Mouse (Mus musculus) heart, postnatal 14 days (tissue): Measurements from ENCODE around the gene Myo7a. TPM values are rescaled to one million over a fixed set of nuclear protein-coding genes. Genes with fewer than 3 reads are reported as not detected.
A peak's percentile ranks its signal among the peaks of the same experiment; 100 is the strongest.

Experiments used
- DNase-seq, 2 experiments: peaks; one replicate each; pipeline ENCODE4 v3.0.0; 2021 to 2022
- intact Hi-C: fragments of 180-260 bp; cut with DNase I; formaldehyde crosslinking; loops from one replicate; pipeline ENCODE4 v1.15.1; 2025
- total RNA-seq, 2 experiments: library from RNA; stranded (reverse); gene quantifications; 2 replicates each; pipeline ENCODE4 v1.2.3; 2021

Myo7a gene
- total RNA-seq, 2 experiments from 2014 or later, result 5.4 to 6.3 TPM

DNA sequence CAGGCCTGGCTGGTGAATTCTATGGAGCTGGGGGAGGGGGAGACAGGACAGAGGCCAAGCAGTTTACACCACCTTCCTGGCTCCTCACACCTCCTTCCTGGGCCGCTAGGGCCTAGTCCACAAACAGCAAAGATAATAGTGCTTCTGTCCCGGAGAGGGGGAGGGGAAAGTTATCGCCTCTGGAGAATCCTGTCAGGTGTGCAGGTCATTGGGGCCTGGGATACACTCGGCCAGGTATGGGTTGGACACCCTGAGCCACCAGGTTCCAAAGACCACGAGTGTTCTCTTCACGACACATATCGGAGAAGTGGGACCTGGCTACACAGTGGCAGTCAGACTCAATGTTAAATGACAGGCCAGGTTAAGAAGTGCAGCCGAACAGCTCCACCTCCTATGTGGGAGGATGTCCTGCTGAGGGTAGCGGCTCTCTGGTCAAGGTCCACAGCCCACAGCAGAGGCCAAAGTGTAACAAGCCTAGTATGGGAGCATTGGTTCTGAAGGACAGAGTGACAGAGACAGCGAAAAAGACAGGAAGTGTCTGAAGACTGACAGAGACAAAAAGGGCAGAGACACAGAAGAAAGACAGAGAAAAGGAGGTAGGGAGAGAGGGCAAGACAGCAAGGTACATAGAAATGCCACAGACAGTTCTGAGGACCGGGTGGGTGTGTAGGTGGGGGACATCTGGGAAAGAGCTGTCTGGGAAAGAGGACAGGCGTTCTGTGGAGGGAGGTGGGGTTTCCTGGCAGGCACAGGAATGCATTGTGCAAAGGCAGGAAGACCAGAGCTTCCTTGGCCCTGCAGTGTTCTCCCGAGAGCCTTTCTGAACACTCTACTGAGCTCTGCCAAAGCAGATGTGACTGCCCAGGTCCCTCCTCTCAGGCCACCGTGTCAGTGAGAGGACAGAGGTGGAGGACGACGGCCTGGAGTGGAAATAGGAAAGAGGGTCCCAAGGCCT is 14.6 kb downstream of the Myo7a start:
- DNase-seq, result peak; percentile 25 to 32
- intact Hi-C loops, result loop anchor here (1.0 kb wide), 1 partner anchor 15 kb away; the partner anchor contains the start of gene Myo7a

DNA sequence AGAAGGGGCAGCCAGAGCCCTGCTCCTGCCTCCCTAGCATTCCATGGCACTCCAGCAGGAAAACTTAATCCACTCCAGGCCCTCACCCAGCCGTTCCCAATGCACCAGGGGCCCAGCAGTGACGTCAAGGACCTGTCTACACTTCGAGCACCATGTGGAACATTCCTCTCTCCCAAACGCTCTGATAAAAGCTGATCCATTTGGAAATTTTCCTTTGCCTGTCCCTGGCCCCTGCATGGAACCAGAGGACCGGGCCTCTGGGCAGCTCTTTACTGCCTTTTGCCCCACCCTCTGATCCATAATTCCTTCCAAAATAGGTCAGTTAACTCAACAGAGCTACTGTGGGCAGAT is 15.4 kb downstream of the Myo7a start:
- intact Hi-C loops, result loop anchor here (1.0 kb wide), 1 partner anchor 15 kb away; the partner anchor contains the start of gene Myo7a
- peak in 1 of 2 experiments; percentile 23 for DNase-seq

DNA sequence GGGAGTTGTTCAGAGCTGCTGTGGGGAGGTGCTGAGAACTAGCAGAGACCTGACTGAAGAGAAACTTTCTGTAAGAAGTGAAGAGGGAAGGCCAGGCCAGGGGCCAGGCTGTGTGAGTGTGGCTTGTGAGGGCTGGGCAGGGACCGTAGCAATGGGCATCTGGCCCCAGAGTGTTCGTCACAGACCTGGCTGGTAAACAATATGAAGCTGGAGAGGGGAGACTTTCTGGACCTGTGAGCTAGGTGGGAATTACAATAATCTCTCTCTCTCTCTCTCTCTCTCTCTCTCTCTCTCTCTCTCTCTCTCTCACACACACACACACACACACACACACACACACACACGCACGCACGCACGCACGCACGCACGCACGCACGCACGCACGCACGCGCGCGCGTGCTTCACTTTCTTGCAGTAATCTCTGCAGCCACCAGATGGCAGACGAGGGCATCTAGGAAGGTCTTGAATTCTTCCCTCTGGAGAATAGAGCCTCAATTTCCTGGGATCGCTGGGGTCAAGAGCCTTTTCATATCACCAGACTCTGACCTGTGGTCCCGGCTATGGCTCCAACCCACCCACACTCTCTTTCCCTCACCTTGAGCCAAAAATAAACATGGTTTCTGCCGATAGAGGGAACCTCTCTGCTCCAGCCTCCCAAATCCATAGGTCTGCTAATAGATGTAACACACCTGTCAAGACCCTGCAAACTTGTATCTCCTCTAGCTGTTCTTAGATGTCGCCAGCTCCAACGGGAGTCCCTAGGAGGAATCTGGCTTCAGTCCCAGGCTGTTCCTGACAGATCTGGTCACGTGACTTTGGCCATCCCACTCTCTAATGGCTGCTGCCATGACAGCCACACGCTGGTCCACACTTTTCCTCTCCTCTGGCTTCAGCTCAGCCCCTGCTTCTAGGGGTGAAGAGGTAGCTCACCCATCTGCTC is 16.1 kb downstream of the Myo7a start:
- intact Hi-C loops, result no loop called here
- peak; percentile 83 to 92 for DNase-seq

DNA sequence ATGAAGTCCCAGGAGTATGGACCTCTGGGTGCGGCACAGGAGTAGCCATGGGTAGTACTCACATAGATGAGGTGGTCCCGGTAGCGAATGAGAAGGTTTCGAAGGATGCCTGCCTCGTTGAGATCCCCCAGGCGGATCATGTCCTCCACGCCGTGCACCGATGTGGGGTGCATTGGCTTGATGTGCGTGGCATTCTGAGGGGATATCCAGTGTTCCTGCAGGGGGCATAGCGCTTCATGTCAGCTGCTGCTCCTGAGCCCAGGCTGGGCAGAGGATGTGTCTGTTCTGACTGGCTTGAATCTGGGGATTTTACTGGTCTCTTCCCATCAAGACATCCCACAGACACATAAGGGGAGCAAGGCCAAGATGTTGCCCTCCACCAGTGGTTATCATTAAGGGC is 16.8 kb downstream of the Myo7a start:
- intact Hi-C loops, result no loop called here

DNA sequence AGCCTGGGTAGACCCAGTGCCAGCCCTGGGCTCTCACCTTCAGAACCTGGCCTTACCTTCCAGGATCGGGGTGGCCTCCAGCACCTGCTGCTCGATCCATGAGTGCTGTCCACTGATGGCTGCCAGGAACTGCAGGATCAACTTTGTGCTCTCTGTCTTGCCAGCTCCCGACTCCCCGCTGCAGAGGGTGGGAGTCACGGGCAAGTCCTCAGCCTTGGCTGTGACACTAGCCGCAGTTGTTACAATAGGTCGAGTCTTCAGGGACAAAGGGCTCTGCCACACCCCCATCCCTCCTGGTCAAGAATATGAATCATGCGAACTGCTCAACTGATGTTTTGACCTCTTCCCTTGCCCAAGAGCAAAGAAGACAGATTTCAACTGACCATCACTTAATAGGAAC is 21.8 kb downstream of the Myo7a start:
- intact Hi-C loops, result no loop called here
- no peak for DNase-seq

More for the DNA sequence above, 16.8 kb downstream of the Myo7a start:
- DNase-seq, result no peak

DNA sequence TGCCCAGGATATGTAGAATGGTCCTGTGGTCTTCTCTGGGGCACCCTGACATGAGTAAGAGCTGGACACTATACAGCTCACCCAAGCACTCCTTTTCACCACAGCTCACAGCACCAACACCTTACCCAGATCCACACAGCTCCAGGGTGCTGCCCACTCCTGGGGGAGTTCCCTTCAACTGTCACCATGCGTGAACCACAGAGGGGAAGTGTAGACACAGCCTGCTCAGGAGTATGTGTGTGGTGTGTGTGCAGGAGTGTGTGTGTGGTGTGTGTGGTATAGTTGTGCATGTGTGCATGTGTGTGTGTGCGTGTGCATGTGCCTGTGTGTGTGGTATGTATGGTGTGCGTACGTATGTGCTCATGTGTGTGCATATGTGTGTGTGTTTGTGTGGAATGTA is 23.5 kb downstream of the Myo7a start:
- intact Hi-C loops, result no loop called here
- DNase-seq, result no peak

DNA sequence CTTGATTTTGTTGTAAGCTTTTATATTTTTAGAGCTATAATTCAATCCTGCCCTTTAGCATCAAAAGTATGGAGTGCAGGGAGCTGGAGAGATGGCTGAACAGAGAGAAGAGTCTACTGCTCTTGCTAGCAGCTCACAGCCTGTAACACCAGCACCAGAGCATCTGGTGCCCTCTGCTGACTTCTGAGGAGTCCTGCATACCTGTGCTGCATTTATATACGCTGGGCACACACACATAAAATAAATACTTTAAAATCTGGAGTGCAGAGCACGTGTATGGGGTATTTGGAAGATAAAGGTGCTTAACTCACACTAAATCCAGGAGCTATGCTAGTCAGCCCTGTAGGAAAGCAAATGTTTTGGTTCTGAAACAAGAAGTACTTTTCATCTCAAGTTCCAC is 33.0 kb downstream of the Myo7a start:
- intact Hi-C loops, result loop anchor here (1.0 to 10.0 kb wide), 2 partner anchors 15 to 342 kb away; no protein-coding TSS in a partner anchor
- DNase-seq, result no peak

DNA sequence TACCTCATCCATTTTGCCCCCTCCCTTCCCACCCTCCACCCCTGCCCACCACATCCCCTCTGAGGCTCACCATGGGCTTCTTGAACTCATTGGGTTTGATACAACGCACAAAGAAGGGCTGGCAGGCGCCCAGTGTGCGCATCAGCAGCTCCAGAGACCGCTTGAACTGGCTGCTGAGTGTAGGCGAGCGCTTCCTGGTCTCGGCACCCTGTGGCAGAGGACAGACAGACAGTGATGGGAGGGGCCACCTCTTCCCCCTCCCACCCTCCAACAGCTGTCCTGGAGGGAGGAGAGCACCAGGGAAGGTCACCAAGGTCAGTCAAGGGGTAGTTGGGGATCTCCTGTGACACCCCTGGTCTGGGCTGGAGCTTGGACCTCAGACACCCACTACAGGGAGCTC is 34.0 kb downstream of the Myo7a start:
- DNase-seq, result peak in 1 of 2 experiments; percentile 22
- intact Hi-C loops, result loop anchor here (10.0 kb wide), 1 partner anchor 341 kb away; no protein-coding TSS in a partner anchor

DNA sequence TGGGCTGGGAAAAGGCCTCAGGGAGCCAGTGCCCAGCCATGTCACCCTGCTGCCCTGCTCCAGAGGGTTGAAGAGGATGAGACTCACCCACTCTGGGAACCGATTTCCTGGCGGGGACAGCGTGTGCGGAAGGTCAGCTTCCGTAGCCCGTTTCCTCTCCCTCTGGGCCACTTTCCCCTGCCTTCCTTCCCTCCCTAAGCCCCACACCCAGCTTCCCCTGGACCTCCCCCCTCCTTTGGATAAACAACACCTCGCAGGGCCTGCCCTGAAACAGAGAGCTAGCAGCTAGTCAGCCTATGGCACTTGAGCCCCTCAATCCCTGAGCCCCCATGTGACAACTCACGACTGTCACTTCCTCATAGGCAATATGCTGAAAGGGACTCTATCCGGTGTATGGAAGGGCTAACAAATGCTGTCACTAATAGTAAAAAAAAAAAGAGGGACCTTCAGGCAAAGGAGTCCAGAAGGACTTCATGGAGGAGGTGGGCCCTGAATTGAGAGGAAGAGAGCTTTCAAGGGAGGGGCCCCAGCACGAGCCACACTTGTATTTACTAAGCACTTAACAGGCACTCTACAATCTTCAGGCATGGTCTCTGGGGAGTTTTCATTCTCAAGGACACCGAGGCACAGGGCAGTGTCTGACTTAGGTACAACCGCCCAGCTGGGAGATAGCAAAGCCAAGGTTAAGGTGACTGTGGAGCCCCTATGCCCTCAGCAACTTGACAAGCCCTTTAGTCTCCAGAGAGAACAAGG is 34.6 kb downstream of the Myo7a start:
- intact Hi-C loops, result loop anchor here (10.0 kb wide), 1 partner anchor 340 kb away; no protein-coding TSS in a partner anchor
- DNase-seq, result peak; percentile 19 to 22

DNA sequence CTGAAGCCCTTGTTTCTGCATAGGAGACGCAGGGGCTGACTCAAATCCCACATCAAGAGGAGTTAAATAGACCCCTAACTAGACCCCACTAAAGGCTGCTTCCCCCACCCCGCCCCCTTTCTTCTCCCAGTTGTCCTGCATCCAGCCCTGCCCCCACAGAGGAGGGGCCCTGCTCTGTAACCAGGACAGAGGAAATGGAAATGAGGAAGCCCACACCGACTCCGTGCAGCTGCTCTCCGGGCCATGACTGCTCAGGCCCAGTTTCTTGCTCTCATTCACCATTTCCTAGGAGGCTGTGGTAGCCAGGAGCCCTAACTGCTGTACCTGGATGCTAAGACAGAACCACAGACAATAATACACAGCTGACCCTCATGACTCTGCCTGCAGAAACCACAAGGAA is 36.9 kb downstream of the Myo7a start:
- intact Hi-C loops, result loop anchor here (10.0 kb wide), 1 partner anchor 338 kb away; no protein-coding TSS in a partner anchor
- no peak for DNase-seq

DNA sequence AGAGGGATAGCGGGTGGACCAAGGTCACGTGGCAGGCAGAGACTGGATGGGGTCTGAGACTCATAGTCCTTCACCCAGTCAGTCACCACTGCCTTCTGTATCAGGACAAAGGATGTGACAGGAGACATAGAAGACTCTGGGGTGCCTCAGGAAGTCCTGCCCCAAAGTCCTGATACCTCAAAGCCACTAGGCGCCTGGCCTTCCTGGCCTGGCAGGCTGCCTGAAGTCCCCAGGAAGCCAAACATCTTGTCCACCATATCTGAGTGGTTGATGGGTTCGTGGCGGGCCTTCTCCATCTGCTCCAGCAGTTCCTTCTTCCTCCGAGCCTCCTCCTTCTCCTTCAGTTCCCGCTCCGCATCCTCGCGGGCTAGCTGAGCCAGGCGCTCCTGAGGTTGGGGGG is 41.9 kb downstream of the Myo7a start:
- intact Hi-C loops, result no loop called here
- DNase-seq, result no peak

DNA sequence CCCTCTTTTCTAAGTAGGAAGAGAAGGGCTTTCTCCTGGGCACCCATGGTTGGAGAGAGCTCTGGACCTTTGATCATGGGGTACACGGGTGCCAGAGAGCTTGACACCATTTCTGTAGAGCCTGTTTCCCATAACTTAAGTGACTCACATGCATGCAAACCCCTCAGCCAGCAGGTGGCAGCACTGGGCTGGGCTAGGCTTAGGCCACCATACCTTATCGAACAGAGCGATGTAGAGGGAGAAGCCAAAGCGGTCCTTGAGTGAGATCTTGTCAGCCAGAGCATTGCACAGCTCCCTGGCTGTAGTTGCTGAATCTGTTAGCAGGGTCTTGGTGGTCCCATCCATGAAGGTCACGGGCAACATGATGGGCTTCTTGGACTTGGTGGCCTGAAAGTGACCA is 47.7 kb downstream of the Myo7a start:
- intact Hi-C loops, result loop anchor here (1.0 kb wide), 2 partner anchors 15 to 49 kb away; no protein-coding TSS in a partner anchor
- DNase-seq, result peak; percentile 87 to 93

DNA sequence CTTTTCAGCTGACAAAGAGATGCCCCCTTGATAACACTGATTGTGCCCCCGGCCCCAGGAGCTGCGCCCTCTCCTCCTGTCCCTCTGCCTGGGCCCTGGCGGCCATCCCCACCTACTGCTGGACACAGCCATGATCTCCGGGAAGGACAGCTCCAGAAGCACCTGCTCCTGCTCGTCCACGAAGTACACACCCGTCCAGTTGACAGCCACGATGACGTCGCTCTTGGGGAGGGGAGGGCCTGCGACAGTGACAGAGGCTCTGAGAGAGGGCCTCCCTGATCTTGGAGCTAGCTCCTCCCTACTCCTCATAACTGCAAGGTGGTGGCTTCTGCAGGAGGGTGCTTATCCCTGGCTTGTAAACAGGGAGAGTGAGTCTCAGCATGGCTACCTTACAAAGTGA is 53.1 kb downstream of the Myo7a start:
- intact Hi-C loops, result no loop called here
- DNase-seq, result no peak

DNA sequence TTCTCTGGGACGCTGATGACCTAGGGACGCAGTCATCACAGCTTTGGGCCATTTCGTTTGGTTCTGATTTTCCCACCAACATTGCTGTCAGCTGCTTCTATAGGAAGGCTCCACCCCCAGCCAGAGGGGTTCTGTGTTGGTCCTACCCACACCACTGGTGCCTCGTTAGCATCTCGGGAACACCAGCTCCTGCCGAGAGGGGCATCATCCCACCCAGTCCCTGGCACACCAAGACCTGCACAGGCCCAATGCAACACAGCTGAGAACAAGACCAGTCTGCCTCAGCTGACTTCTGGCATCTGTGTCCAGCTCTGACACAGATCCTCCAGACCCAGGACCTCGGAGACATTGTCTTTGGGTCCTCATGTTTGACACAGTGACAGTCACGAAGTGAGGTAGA is 64.4 kb downstream of the Myo7a start:
- intact Hi-C loops, result no loop called here
- DNase-seq, result no peak

DNA sequence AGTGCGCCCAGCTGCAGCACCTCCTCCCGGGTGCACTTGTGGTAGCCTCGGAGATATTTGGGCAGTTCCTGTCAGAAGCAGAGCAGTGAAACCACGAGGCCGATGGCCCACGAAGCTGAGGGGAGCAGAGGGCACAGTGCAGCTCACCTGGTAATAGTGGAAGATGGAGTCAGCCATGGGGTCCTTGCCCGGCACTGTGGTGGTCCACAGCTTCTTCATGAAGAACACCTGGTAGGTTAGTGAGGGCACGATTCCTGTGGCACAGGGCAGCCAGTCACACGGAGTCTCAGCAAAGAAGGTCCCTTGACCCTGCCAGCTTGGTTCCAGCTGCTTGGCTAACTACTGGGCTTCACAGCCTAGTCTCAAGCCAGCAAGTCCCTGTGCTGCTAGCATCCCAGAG is 64.9 kb downstream of the Myo7a start:
- intact Hi-C loops, result no loop called here
- no peak for DNase-seq

DNA sequence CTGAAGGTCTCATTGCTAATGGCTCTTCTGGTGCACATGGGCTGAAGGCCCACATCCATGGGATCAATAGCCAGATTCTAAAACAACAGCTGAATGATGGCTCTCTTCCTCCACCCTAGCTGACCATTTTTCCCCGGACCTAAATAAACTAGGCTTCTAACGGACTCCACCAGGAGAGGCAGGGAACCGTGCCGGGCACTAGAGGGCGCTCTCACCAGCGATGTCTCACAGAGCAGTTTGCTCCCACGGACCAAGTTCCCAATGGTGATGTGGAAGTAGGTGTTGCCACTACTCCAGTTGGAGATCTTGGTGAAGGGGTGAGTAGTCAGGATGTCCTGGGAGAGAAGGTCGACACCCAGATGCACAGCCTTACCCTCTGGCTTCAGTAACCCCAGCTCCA is 67.3 kb downstream of the Myo7a start:
- intact Hi-C loops, result no loop called here
- peak; percentile 48 to 61 for DNase-seq

DNA sequence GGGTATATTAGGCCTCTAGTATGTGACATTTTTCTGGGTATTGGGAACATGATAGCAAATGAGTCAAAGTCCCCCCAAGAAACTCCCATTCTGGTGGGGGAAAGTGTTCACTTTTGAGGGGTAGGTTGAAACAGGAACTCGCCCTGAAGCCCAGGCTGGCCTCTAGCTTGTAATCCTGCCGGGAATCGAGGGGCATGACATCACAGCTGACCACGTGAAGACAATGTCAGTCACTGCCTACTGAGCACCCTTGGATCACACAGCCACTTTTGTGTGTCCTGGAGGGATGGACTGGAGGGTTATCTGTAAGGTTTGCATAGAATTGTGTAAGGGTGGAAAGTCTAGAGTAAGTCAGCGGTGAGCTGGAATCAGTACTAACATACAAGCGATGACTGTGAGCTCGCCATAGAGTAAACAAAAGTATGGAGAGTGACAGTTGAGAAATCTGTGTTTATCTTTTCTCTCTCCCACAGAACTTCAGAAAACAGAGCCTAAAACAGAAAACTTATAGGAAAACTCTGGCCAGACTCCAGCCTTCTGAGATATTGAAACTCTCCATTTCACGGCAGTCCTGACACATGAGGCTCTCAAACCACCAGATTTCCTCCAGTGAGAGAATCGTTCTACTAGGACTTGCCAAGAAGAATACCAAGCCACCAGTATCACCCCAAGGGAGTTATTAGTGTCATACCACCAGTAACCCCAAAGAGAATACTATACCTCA is 71.1 kb downstream of the Myo7a start:
- intact Hi-C loops, result no loop called here
- DNase-seq, result no peak

DNA sequence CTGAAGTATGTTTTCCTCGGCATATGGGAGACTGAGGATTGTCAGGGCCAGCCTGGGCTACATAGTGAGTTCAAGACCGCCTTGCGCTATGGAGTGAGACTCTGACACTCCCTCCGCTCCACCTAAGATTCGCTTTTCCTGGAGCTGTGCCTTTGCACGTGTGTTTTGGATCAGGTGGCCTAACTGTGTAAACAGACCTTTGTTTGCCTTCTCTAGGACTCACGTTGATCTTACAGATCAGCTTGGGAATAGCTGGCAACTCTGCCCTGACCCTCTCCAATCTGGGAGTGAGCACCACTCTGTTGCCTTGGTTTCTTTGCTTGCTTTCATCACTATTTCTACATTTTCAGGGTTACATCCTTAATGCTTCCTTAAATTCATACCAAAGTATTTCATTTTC is 116.7 kb downstream of the Myo7a start:
- intact Hi-C loops, result no loop called here

More for the DNA sequence above, 116.7 kb downstream of the Myo7a start:
- DNase-seq, result no peak
